Mouse (Mus musculus) CH12.LX (cell line): ENCODE measurements around the gene Glra1. TPM values are rescaled to one million over a fixed set of nuclear protein-coding genes. Genes with fewer than 3 reads are reported as not detected.

Experiments
- DNase-seq: peaks from one replicate; pipeline ENCODE4 v3.0.0-alpha.2; 2013; ENCODE audit errors: extremely low read depth
- H3K27ac ChIP-seq: 2 replicates; pipeline ENCODE4 v1.5.1; 2012; ENCODE audit warnings: low read depth, mild to moderate bottlenecking, control low read depth, moderate library complexity; ENCODE audit not compliant: insufficient read depth
- H3K27me3 ChIP-seq: replicated peaks from 2 replicates; pipeline ENCODE3; 2012; ENCODE audit warnings: inconsistent platforms
- H3K36me3 ChIP-seq, 2 experiments: replicated peaks in 1 of 2; 2 replicates each; pipeline versions ENCODE3 to v1.6.1; 2012; ENCODE audit warnings: inconsistent platforms in 1 of 2, low read length in 1 of 2, mild to moderate bottlenecking in 1 of 2, mixed read lengths in 1 of 2, moderate library complexity in 1 of 2; ENCODE audit not compliant: control insufficient read depth in 1 of 2, insufficient read depth in 1 of 2
- H3K4me1 ChIP-seq, 2 experiments: 2 replicates each; pipeline ENCODE4 v1.6.1; 2012; ENCODE audit warnings: inconsistent platforms in 1 of 2, moderate library complexity in 1 of 2; ENCODE audit not compliant: insufficient read depth in 2 of 2, control insufficient read depth in 1 of 2
- H3K4me2 ChIP-seq: 2 replicates; pipeline ENCODE4 v1.6.1; 2012; ENCODE audit warnings: low read depth, mild to moderate bottlenecking, control low read depth; ENCODE audit not compliant: poor library complexity, insufficient read depth, severe bottlenecking
- H3K4me3 ChIP-seq, 3 experiments: fragments of 150-350 bp in 1 of 3; sonication (generic) in 1 of 3; replicated peaks in 1 of 3; 2 replicates each; pipeline versions ENCODE3 to v1.5.1; 2011 to 2012; ENCODE audit warnings: low read depth in 2 of 3, low read length in 2 of 3, mild to moderate bottlenecking in 2 of 3, moderate library complexity in 2 of 3, control low read depth in 1 of 3, improper control_type of control experiment in 1 of 3, inconsistent platforms in 1 of 3, mixed read lengths in 1 of 3; ENCODE audit not compliant: poor library complexity in 1 of 3
- H3K79me2 ChIP-seq: replicated peaks from 2 replicates; pipeline ENCODE4 v1.6.1; 2012; ENCODE audit warnings: mild to moderate bottlenecking, moderate library complexity; ENCODE audit not compliant: control insufficient read depth, poor library complexity, insufficient read depth, severe bottlenecking; ENCODE audit errors: extremely low read depth
- H3K9ac ChIP-seq: 2 replicates; pipeline ENCODE4 v1.6.1; 2012; ENCODE audit warnings: low read depth, mild to moderate bottlenecking, control low read depth, moderate library complexity; ENCODE audit not compliant: insufficient read depth
- H3K9me3 ChIP-seq: replicated peaks from 2 replicates; pipeline ENCODE3; 2012; ENCODE audit warnings: low read length, inconsistent platforms, mixed read lengths
- BHLHE40 ChIP-seq: IDR thresholded peaks from 2 replicates; pipeline ENCODE4 v1.6.1; 2011; ENCODE audit warnings: mild to moderate bottlenecking, low read depth, low read length, improper control_type of control experiment
- CHD1 ChIP-seq: IDR thresholded peaks from 2 replicates; pipeline ENCODE4 v1.6.1; 2012; ENCODE audit warnings: low read depth, low read length, improper control_type of control experiment, inconsistent platforms
- CTCF ChIP-seq, 2 experiments: IDR thresholded peaks in 1 of 2; conservative IDR thresholded peaks in 1 of 2; 2 replicates each; pipeline ENCODE4 v1.5.1; 2011 to 2012; ENCODE audit warnings: low read depth in 2 of 2, low read length in 2 of 2, improper control_type of control experiment in 1 of 2, inconsistent platforms in 1 of 2, mild to moderate bottlenecking in 1 of 2, moderate library complexity in 1 of 2
- ELF1 ChIP-seq: IDR thresholded peaks from 2 replicates; pipeline ENCODE4 v1.6.1; 2014; ENCODE audit warnings: low read depth, mild to moderate bottlenecking, inconsistent platforms, low read length, improper control_type of control experiment
- EP300 ChIP-seq: IDR thresholded peaks from 2 replicates; pipeline ENCODE4 v1.6.1; 2011; ENCODE audit warnings: low read length, improper control_type of control experiment
- ETS1 ChIP-seq: conservative IDR thresholded peaks from 2 replicates; pipeline ENCODE4 v1.6.1; 2012; ENCODE audit warnings: low read depth, mild to moderate bottlenecking, inconsistent platforms, low read length, improper control_type of control experiment, moderate library complexity
- GABPA ChIP-seq: IDR thresholded peaks from 2 replicates; pipeline ENCODE4 v1.6.1; 2012; ENCODE audit warnings: low read depth, low read length, improper control_type of control experiment, inconsistent platforms; ENCODE audit not compliant: insufficient replicate concordance
- IRF4 ChIP-seq: IDR thresholded peaks from 2 replicates; pipeline ENCODE4 v1.6.1; 2014; ENCODE audit warnings: low read depth, mild to moderate bottlenecking, inconsistent platforms, low read length, improper control_type of control experiment
- JUN ChIP-seq: IDR thresholded peaks from 2 replicates; pipeline ENCODE4 v1.6.1; 2011; ENCODE audit warnings: low read depth, mild to moderate bottlenecking, low read length, improper control_type of control experiment, moderate library complexity; ENCODE audit not compliant: insufficient read depth
- JUND ChIP-seq: conservative IDR thresholded peaks from 2 replicates; pipeline ENCODE4 v1.6.1; 2011; ENCODE audit warnings: low read depth, low read length, improper control_type of control experiment
- KAT2A ChIP-seq: IDR thresholded peaks from 2 replicates; pipeline ENCODE4 v1.6.1; 2012; ENCODE audit warnings: low read length, improper control_type of control experiment, inconsistent platforms; ENCODE audit not compliant: insufficient replicate concordance
- MAFK ChIP-seq: IDR thresholded peaks from 2 replicates; pipeline ENCODE4 v1.6.1; 2011; ENCODE audit warnings: low read length, improper control_type of control experiment; ENCODE audit not compliant: insufficient replicate concordance
- MAX ChIP-seq: IDR thresholded peaks from 2 replicates; pipeline ENCODE4 v1.6.1; 2011; ENCODE audit warnings: low read length, improper control_type of control experiment
- MAZ ChIP-seq: IDR thresholded peaks from 2 replicates; pipeline ENCODE4 v1.6.1; 2012; ENCODE audit warnings: low read depth, mild to moderate bottlenecking, inconsistent platforms, low read length, improper control_type of control experiment, moderate library complexity
- MEF2A ChIP-seq: IDR thresholded peaks from 2 replicates; pipeline ENCODE4 v1.6.1; 2014; ENCODE audit warnings: low read depth, mild to moderate bottlenecking, inconsistent platforms, low read length, improper control_type of control experiment, borderline replicate concordance
- MXI1 ChIP-seq: IDR thresholded peaks from 2 replicates; pipeline ENCODE4 v1.6.1; 2011; ENCODE audit warnings: mild to moderate bottlenecking, low read depth, low read length, improper control_type of control experiment
- MYC ChIP-seq: IDR thresholded peaks from 2 replicates; pipeline ENCODE4 v1.6.1; 2011; ENCODE audit warnings: low read depth, mild to moderate bottlenecking, improper control_type of control experiment, low read length
- NELFE ChIP-seq: IDR thresholded peaks from 2 replicates; pipeline ENCODE4 v1.6.1; 2011; ENCODE audit warnings: low read depth, low read length, improper control_type of control experiment
- NRF1 ChIP-seq: IDR thresholded peaks from 2 replicates; pipeline ENCODE4 v1.6.1; 2014; ENCODE audit warnings: low read depth, mild to moderate bottlenecking, inconsistent platforms, low read length, improper control_type of control experiment, moderate library complexity
- PAX5 ChIP-seq: IDR thresholded peaks from 2 replicates; pipeline ENCODE4 v1.6.1; 2012; ENCODE audit warnings: low read length, inconsistent platforms, mixed read lengths
- POLR2A ChIP-seq: IDR thresholded peaks from 2 replicates; pipeline ENCODE4 v1.6.1; 2011; ENCODE audit warnings: low read depth, mild to moderate bottlenecking, improper control_type of control experiment, low read length
- POLR2AphosphoS2 ChIP-seq: IDR thresholded peaks from 2 replicates; pipeline ENCODE4 v1.6.1; 2011; ENCODE audit warnings: low read depth, low read length, improper control_type of control experiment
- RAD21 ChIP-seq: IDR thresholded peaks from 2 replicates; pipeline ENCODE4 v1.6.1; 2011; ENCODE audit warnings: low read depth, mild to moderate bottlenecking, low read length, improper control_type of control experiment, moderate library complexity
- RCOR1 ChIP-seq: conservative IDR thresholded peaks from 2 replicates; pipeline ENCODE4 v1.6.1; 2012; ENCODE audit warnings: low read depth, mild to moderate bottlenecking, inconsistent platforms, low read length, improper control_type of control experiment
- SIN3A ChIP-seq: IDR thresholded peaks from 2 replicates; pipeline ENCODE4 v1.6.1; 2012; ENCODE audit warnings: low read length, improper control_type of control experiment, inconsistent platforms
- SMC3 ChIP-seq: IDR thresholded peaks from 2 replicates; pipeline ENCODE4 v1.6.1; 2011; ENCODE audit warnings: low read depth, low read length, improper control_type of control experiment
- TBP ChIP-seq: conservative IDR thresholded peaks from 2 replicates; pipeline ENCODE4 v1.6.1; 2011; ENCODE audit warnings: low read depth, low read length, improper control_type of control experiment
- TCF12 ChIP-seq: IDR thresholded peaks from 2 replicates; pipeline ENCODE4 v1.6.1; 2014; ENCODE audit warnings: low read depth, mild to moderate bottlenecking, inconsistent platforms, low read length, improper control_type of control experiment
- UBTF ChIP-seq: IDR thresholded peaks from 2 replicates; pipeline ENCODE4 v1.6.1; 2012; ENCODE audit warnings: low read depth, mild to moderate bottlenecking, inconsistent platforms, low read length, improper control_type of control experiment, moderate library complexity
- USF1 ChIP-seq: IDR thresholded peaks from 2 replicates; pipeline ENCODE4 v1.6.1; 2014; ENCODE audit warnings: low read depth, mild to moderate bottlenecking, inconsistent platforms, low read length, improper control_type of control experiment
- USF2 ChIP-seq: conservative IDR thresholded peaks from 2 replicates; pipeline ENCODE4 v1.6.1; 2011; ENCODE audit warnings: low read depth, low read length, improper control_type of control experiment
- ZC3H11A ChIP-seq: IDR thresholded peaks from 2 replicates; pipeline ENCODE4 v1.6.1; 2012; ENCODE audit warnings: low read depth, mild to moderate bottlenecking, inconsistent platforms, low read length, improper control_type of control experiment
- ZKSCAN1 ChIP-seq: IDR thresholded peaks from 2 replicates; pipeline ENCODE4 v1.6.1; 2012; ENCODE audit warnings: low read depth, inconsistent platforms, low read length, improper control_type of control experiment, borderline replicate concordance
- ZMIZ1 ChIP-seq: IDR thresholded peaks from 2 replicates; pipeline ENCODE4 v1.6.1; 2012; ENCODE audit warnings: low read depth, mild to moderate bottlenecking, inconsistent platforms, low read length, improper control_type of control experiment
- ZNF384 ChIP-seq: IDR thresholded peaks from 2 replicates; pipeline ENCODE4 v1.6.1; 2012; ENCODE audit warnings: low read depth, low read length, improper control_type of control experiment, inconsistent platforms
- dilution Hi-C: fragments of 300-500 bp; cut with MboI; formaldehyde crosslinking; loops from 2 replicates; pipeline ENCODE4 v1.14.3; 2020; ENCODE audit warnings: low sequenced_read_pairs; ENCODE audit not compliant: extremely low pct_unique_long_range_greater_than_20kb, extremely low pct_ligation_motif_present
- in situ Hi-C: fragments of 300-500 bp; cut with MboI; formaldehyde crosslinking; loops from 3 replicates; pipeline ENCODE4 v1.14.3; 2019; ENCODE audit warnings: low sequenced_read_pairs, low pct_ligation_motif_present, low pct_unique_long_range_greater_than_20kb, mixed read lengths
- polyA plus RNA-seq: library from polyadenylated mRNA; unstranded; fragments of >175 nt; gene quantifications from 2 replicates; pipeline ENCODE4 v1.2.1, GENCODE M21; 2012; ENCODE audit warnings: low read depth; ENCODE audit not compliant: insufficient read length
- total RNA-seq, 2 experiments: library from RNA; depleted of rRNA; stranded (reverse); fragments of 300-350 nt in 1 of 2; fragments of >200 nt in 1 of 2; gene quantifications; 2 replicates each; pipeline ENCODE4 v1.2.3; 2012 to 2014

The Glra1 gene
- total and polyA plus RNA-seq, 3 experiments, result not detected

DNA sequence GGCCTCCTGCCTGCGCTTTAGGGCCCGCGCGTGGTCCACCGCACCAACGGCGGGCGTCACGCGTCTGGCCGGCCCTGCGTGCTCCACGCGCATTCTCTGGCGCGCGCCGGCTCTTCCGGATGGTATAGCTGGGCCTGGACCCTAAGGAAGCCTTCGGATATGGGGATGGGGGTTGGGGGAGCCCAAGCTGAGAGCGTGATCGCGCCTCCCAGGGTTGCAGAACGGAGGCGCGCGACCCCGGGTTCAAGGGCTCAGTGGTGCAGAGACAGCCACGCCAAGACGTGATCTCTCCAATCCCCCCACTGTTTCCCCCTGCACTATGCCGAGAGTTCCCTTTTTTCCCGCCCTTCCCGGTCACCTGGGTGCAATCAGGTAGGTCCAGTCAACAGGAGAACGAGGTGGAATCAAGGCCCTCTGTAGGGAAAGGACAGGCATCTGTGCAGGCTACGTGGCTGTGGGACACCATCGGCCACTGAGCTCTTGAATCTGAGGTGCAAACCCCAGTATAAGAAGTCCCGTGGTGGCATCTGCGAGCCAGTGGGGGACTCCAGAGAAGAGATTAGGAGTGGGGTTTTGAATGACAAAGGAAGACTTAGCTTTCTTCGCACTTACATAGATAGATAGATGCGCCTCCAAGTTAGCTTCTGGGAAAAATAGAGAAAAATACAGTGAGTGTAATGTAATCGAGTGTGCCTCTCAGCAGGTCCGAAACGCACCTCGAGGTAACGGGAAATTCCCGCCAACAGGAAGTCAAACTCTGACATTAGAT lies 137.9 kb downstream of the Glra1 start:
- H3K27ac ChIP-seq, result peak overlapping the region; percentile 59
- dilution Hi-C loops (no loop called here), in situ Hi-C loops (no loop called here)

GRCm38 (mm10) chr11:55469048-55469843 lies 138.8 kb downstream of the Glra1 start, which contains the start of gene G3bp1:
G3bp1 (plus strand) TSS chr11:55469685.
- dilution Hi-C loops (no loop called here), in situ Hi-C loops (no loop called here)
- TF ChIP-seq USF1 (no peak), UBTF (no peak; the same call in 1 of the 2 replicates), GABPA (no peak), RAD21 (peak; percentile 14), TCF12 (peak; percentile 84), ZC3H11A (no peak), ZMIZ1 (peak; percentile 97), POLR2A (peak; percentile 94), ETS1 (no peak; the same call in 1 of the 2 replicates), SIN3A (peak; percentile 90), ELF1 (peak; percentile 89), CTCF (conservative IDR thresholded peaks at IDR 0.05 in 1 of 2, IDR thresholded peaks at IDR 0.05 in 1 of 2; ENCODE audit: low read depth in 2 of 2, low read length in 2 of 2) (peak in 1 of 2 experiments; percentile 27; a peak in 2 of 4 replicates), BHLHE40 (peak; percentile 88), MAX (peak; percentile 91), USF2 (no peak), KAT2A (peak; percentile 81; the same call in 1 of the 2 replicates)

More for the DNA sequence above, 137.9 kb downstream of the Glra1 start:
- Histone ChIP-seq H3K79me2 (peaks cover 55% of the 10 kb centered on the region), H3K4me2 (peak overlapping the region; percentile 73), H3K27me3 (no peaks in the 10 kb centered on the region), H3K4me1 (peaks cover 10 to 35% of the 10 kb centered on the region in 2 experiments), H3K4me3 (peak overlapping the region; percentile 91 to 100 (median 93)), H3K9ac (peak overlapping the region; percentile 89), H3K9me3 (no peaks in the 10 kb centered on the region), H3K36me3 (peaks cover 9 to 32% of the 10 kb centered on the region in 2 experiments)
- no peak for DNase-seq
- TF ChIP-seq RCOR1 (no peak; the same call in 1 of the 2 replicates), IRF4 (no peak; the same call in 1 of the 2 replicates), JUND (no peak), JUN (no peak), NRF1 (no peak), RAD21 (no peak), CHD1 (0 out of 2 replicates have a peak, but pooled peaks have one; percentile 39), ELF1 (no peak), KAT2A (no peak), USF1 (no peak), CTCF (conservative IDR thresholded peaks at IDR 0.05 in 1 of 2, IDR thresholded peaks at IDR 0.05 in 1 of 2; ENCODE audit: low read depth in 2 of 2, low read length in 2 of 2) (no peak), ZMIZ1 (peak; percentile 1; the same call in 1 of the 2 replicates), USF2 (no peak), ETS1 (no peak), MAX (peak; percentile 31), SMC3 (no peak), MYC (no peak), TBP (0 out of 2 replicates have a peak, but pooled peaks have one; percentile 17), ZC3H11A (no peak), EP300 (no peak), SIN3A (peak; percentile 23; the same call in 1 of the 2 replicates), ZKSCAN1 (no peak), NELFE (no peak; the same call in 1 of the 2 replicates), POLR2A (no peak; the same call in 1 of the 2 replicates), MXI1 (peak; percentile 75), PAX5 (no peak), POLR2AphosphoS2 (no peak), UBTF (no peak), BHLHE40 (no peak), TCF12 (no peak), ZNF384 (no peak), MAFK (no peak), MEF2A (no peak), MAZ (0 out of 2 replicates have a peak, but pooled peaks have one; percentile 40)

More at GRCm38 (mm10) chr11:55469048-55469843, 138.8 kb downstream of the Glra1 start, which contains the start of gene G3bp1:
- H3K9ac ChIP-seq, result peak within 1 kb of the TSS; percentile 89
- no peaks in the 10 kb centered on the region for H3K27me3 ChIP-seq
- H3K4me3 ChIP-seq, result peak within 1 kb of the TSS; percentile 91 to 100 (median 93)
- H3K4me2 ChIP-seq, result peak within 1 kb of the TSS; percentile 73
- peak; percentile 100 for DNase-seq
- H3K27ac ChIP-seq, result peak within 1 kb of the TSS; percentile 80
- no peaks in the 10 kb centered on the region for H3K9me3 ChIP-seq
- H3K4me1 ChIP-seq, result peaks cover 7 to 27% of the 10 kb centered on the region in 2 experiments
- H3K79me2 ChIP-seq, result peaks cover 46% of the 10 kb centered on the region
- H3K36me3 ChIP-seq, result peaks cover 4 to 25% of the 10 kb centered on the region in 2 experiments
